Mouse (Mus musculus): Measurements from ENCODE around the gene Gm10273.
"Not testable (repeated sequence)": the region's sequence is repeated elsewhere in the genome, so short reads cannot be mapped to it uniquely, and the experiment has no call there.

The Gm10273 gene

GRCm38 (mm10) chr10:59395461-59395860, at the start of gene Gm10273:
TSS of gene Gm10273 (plus strand) at chr10:59395632.
- DNase-seq (ENCODE audit: low spot score in 2 of 2): not testable (repeated sequence)

- no peak for DNase-seq (ENCODE audit: low spot score in 2 of 2)
Measured at GRCm38 (mm10) chr10:59346560-59346959, 48.9 kb upstream of the Gm10273 start.

GRCm38 (mm10) chr10:59348200-59348599, 47.2 kb upstream of the Gm10273 start:
- DNase-seq (ENCODE audit: low spot score in 2 of 2): no peak

- no peak for DNase-seq (ENCODE audit: low spot score in 2 of 2)
Measured at GRCm38 (mm10) chr10:59349536-59349935, 45.9 kb upstream of the Gm10273 start.

- no peak for DNase-seq (ENCODE audit: low spot score in 2 of 2)
Measured at GRCm38 (mm10) chr10:59353065-59353464, 42.4 kb upstream of the Gm10273 start.

- DNase-seq (ENCODE audit: low spot score in 2 of 2): no peak
Measured at GRCm38 (mm10) chr10:59354120-59354519, 41.3 kb upstream of the Gm10273 start.

- no peak for DNase-seq (ENCODE audit: low spot score in 2 of 2)
Measured at GRCm38 (mm10) chr10:59355020-59355419, 40.4 kb upstream of the Gm10273 start.

GRCm38 (mm10) chr10:59358744-59359143, 36.7 kb upstream of the Gm10273 start:
- no peak for DNase-seq (ENCODE audit: low spot score in 2 of 2)

- no peak for DNase-seq (ENCODE audit: low spot score in 2 of 2)
Measured at GRCm38 (mm10) chr10:59363208-59363607, 32.2 kb upstream of the Gm10273 start.

- DNase-seq (ENCODE audit: low spot score in 2 of 2): no peak
Measured at GRCm38 (mm10) chr10:59364551-59364950, 30.9 kb upstream of the Gm10273 start.

- DNase-seq (ENCODE audit: low spot score in 2 of 2): no peak
Measured at GRCm38 (mm10) chr10:59365804-59366589, 29.4 kb upstream of the Gm10273 start.

GRCm38 (mm10) chr10:59366746-59367145, 28.7 kb upstream of the Gm10273 start:
- DNase-seq (ENCODE audit: low spot score in 2 of 2): no peak

- DNase-seq (ENCODE audit: low spot score in 2 of 2): no peak
Measured at GRCm38 (mm10) chr10:59367206-59367605, 28.2 kb upstream of the Gm10273 start.

GRCm38 (mm10) chr10:59368729-59369128, 26.7 kb upstream of the Gm10273 start:
- DNase-seq (ENCODE audit: low spot score in 2 of 2): no peak

GRCm38 (mm10) chr10:59369426-59369825, 26.0 kb upstream of the Gm10273 start:
- no peak for DNase-seq (ENCODE audit: low spot score in 2 of 2)

GRCm38 (mm10) chr10:59377906-59378305, 17.5 kb upstream of the Gm10273 start:
- DNase-seq (ENCODE audit: low spot score in 2 of 2): no peak

GRCm38 (mm10) chr10:59378728-59379127, 16.7 kb upstream of the Gm10273 start:
- no peak for DNase-seq (ENCODE audit: low spot score in 2 of 2)

- no peak for DNase-seq (ENCODE audit: low spot score in 2 of 2)
Measured at GRCm38 (mm10) chr10:59379927-59380326, 15.5 kb upstream of the Gm10273 start.

- DNase-seq (ENCODE audit: low spot score in 2 of 2): no peak
Measured at GRCm38 (mm10) chr10:59380411-59380821, 15.0 kb upstream of the Gm10273 start.

- DNase-seq (ENCODE audit: low spot score in 2 of 2): not testable (repeated sequence)
Measured at GRCm38 (mm10) chr10:59381563-59381962, 13.9 kb upstream of the Gm10273 start.

- no peak for DNase-seq (ENCODE audit: low spot score in 2 of 2)
Measured at GRCm38 (mm10) chr10:59386951-59387350, 8.5 kb upstream of the Gm10273 start.

GRCm38 (mm10) chr10:59389652-59390051, 5.8 kb upstream of the Gm10273 start:
- no peak for DNase-seq (ENCODE audit: low spot score in 2 of 2)

GRCm38 (mm10) chr10:59391907-59392306, 3.5 kb upstream of the Gm10273 start:
- DNase-seq (ENCODE audit: low spot score in 2 of 2): no peak

All from heart, adult 9 months (tissue).